Mouse (Mus musculus): Measurements from ENCODE around the gene Mapkapk2.

The Mapkapk2 gene

DNA sequence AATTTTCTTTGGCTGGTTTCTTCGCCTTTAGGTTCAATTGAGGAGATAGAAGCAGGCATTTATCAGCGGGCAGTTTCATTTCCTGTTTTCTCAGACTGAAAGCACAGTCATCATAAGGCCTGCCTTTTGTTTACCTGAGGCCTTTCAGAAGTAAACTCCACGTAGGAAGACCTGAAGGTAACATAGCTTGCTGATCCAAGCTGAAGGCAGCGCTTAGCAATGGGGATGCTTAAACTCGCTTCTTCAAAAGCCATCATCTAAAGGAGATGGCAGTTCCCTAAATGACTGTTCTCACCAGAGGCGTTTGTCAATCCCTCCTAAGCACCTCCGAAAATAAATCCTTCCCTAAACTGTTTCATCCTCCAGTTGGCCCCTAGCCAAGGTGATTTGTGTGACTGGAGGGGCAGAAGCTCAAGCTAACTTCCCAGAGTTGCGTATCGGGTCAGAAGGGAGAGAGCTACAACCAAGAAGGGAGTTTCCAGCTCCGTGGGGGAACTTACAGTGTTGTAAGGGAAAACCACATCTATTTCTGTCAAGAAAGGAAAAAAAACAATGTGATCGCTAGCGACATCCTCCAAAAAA, 13.0 kb upstream of the Mapkapk2 start:
- no peak for DNase-seq (ENCODE audit: low read depth, low spot score)

DNA sequence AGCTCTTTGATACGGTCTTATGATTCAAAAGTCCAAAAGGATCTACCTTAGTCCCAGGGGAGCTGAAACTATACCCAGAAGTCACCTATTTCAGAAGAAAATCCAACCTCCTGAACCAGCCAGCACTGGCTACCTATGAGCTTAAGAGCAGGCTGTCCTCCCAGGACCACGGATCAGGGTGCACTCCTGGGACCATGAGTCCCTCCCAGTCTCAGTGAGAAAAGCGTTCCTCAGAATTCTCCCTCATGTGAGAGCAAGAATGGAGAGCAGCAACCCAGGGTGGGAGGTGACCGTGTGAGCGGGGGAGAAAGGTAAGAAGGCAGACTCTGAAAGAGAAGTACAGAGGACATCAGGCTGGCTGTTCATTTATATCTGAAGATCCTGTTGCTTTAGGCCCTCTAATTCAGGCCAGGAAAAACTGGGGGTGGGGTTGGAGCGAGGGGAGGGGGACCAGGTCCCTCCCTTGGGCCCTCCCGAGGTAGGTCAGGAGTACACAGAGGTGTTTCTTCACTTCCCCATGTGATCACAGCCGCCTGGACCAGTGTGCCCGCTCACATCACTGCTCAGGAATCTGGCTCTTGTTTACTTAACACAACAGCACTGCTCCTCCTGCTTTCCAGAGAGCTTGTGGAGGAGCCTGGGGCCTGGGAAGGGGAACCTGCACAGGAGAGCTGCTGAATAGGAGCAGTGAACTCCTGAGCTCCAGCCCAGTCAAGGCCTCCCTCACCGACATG, 10.1 kb upstream of the Mapkapk2 start:
- DNase-seq (ENCODE audit: low read depth, low spot score) = no peak

DNA sequence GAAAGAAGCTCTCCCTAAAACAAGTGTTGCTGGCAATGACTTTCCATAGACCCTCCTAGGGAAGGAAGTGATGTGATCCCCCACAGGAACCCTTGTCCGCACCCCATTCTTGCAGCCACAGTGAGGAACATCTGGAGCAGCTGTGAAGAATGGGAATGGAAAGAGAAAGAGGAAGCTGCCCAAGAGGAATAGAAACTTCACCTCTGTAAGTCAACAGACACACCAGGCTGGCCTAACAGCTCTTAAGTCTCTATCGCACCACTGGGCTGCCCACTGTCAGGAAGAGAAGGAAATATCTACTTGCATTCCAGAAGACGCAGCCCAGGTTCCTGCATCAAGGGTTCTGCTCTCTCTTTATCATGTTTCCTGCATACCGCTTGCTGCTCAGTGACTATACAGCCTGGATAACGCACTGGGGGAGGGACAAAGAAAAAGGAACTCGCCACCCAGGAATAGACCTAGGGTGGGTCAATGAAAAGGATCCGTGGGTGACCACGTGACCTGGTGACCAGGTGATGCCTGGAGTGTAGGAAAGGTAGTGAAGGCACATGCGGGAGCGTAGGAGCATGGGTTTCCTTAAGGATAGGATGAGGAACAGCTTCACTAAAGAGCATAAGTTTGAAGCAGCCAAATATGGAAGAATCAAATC, 6.3 kb upstream of the Mapkapk2 start:
- DNase-seq (ENCODE audit: low read depth, low spot score) = no peak

GRCm38 (mm10) chr1:131100808-131101207, 3.2 kb upstream of the Mapkapk2 start:
- DNase-seq (ENCODE audit: low read depth, low spot score) = no peak

DNA sequence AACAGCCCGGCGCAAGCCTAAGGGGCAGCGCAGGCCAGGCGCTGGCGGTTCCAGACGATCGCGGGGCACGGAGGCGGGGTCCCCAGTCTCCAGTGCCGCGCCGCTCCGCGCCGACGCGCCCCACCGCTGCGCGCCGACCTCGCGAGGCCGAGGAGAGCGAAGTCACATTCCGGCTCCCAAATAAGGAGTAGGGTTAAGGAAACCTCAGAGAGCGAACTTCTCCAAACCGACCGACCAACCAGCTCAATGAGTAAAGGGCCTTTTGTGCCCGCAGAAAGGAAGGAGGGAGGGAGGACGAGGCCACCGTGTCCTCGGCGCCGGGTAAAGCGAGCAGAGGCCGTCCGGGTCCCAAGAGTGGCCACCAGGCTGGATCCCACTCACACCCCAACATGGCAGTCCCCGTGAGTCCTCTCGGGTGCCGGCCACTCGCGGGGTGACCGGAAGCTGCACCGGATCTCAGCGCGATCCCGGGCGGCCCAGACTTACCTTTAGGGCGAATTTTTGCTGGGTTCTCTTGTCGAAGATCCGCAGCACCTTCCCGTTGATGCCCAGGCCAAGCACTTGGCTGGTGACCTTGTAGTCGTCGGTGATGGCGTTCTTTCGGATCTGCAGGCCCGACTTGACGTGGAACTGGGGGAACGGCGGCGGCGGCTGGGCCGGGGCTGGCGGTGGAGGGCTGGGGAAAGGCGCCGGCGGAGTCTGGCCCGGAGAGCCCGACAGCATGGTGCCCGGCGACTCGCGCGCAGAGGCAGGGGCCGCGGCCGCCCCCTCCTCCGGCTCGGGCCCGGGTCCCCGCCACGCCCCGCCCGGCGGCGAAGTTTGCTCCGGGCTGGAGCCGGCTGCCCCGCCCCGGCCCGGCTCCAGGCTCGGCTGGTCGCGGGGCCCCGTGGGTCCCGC, 575 bp downstream of the Mapkapk2 start:
- DNase-seq (ENCODE audit: low read depth, low spot score) = peak; percentile 79

DNA sequence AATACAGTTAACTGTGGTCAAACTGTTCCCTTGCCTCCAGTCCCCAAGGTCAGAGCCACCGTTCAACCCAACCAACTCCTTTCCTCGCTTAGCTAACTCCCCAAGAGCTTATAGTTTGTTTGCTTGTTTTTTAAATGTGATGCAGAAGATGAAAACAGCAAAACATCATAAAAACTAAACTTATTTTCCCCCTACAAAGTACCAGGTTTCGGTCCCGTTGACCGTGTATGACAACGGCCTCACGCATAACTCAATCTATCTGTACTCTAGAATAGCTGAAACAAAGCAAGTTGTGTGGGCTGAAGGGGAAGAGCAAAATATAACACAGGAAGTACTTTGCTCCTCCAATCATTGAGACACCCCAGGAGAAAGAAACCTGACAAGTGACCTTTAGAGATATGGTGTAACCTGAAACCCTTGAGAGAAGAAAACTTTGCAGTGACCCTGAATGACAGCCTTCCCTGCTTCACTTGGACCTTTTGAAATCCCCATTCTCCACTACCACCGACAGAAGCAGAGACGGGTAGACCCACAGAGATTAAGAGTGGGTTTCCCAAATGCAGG, 1.4 kb downstream of the Mapkapk2 start:
- no peak for DNase-seq (ENCODE audit: low read depth, low spot score)

DNA sequence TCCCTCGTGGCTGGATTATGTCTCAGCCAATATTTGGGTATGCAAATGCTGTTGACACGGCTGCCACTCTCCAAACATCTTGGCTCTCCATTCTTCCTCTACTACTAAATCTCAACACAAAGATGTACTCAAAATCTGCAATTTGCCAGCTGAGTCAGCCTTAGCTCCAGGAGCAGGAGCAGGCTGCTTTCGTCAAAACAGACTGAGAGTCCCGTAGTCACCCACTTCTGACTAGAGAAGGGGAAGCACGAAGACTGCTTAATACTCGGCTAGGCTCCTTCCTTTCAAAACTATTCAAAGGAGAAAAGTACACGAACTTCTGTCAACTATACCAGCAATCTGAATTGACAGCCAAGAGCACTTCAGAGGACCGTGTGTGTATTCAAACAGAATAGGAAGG, 2.1 kb downstream of the Mapkapk2 start:
- DNase-seq (ENCODE audit: low read depth, low spot score) = no peak

DNA sequence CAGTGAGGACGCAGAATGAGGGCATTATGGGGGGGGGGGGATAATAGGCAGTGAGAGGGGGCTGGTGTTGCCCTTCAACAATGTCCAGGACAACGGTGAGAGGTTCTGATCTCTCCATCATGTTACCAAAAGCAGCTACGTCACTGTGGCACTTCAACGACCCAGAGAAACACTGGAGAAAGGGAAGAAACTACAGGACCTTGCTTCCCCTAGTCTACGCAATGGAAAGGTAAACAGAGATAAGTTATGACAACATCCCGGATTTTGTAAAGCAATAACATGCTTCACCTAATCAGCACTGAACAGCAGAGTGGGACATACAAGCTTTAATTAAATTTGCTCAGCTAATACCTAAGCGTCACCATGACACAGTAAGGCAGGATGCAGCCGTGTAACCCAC, 3.7 kb downstream of the Mapkapk2 start:
- no peak for DNase-seq (ENCODE audit: low read depth, low spot score)

DNA sequence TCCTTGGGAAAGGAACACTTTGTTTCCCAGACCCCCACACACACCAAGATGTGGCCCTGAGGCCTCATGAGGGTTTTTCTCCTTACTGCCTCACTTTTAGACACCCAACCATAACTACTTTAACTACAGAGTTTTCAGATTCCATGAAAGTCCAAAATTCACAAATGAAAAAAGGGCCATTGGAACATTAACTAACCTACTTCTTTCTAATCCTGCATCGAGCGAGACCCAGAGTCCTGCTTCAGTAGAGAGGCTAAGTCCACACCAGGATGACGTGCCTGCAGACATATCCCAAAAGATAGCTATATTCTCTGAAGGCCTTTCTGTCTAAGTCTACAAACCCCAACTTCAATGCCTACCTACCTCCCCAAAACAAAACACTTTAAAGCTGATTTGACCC, 4.8 kb downstream of the Mapkapk2 start:
- no peak for DNase-seq (ENCODE audit: low read depth, low spot score)

GRCm38 (mm10) chr1:131092173-131092572, 5.5 kb downstream of the Mapkapk2 start:
- no peak for DNase-seq (ENCODE audit: low read depth, low spot score)

- DNase-seq (ENCODE audit: low read depth, low spot score) = no peak
Observed at GRCm38 (mm10) chr1:131091481-131091880, 6.1 kb downstream of the Mapkapk2 start.

- no peak for DNase-seq (ENCODE audit: low read depth, low spot score)
Observed at GRCm38 (mm10) chr1:131090877-131091276, 6.7 kb downstream of the Mapkapk2 start.

- no peak for DNase-seq (ENCODE audit: low read depth, low spot score)
Observed at GRCm38 (mm10) chr1:131090261-131090660, 7.4 kb downstream of the Mapkapk2 start.

DNA sequence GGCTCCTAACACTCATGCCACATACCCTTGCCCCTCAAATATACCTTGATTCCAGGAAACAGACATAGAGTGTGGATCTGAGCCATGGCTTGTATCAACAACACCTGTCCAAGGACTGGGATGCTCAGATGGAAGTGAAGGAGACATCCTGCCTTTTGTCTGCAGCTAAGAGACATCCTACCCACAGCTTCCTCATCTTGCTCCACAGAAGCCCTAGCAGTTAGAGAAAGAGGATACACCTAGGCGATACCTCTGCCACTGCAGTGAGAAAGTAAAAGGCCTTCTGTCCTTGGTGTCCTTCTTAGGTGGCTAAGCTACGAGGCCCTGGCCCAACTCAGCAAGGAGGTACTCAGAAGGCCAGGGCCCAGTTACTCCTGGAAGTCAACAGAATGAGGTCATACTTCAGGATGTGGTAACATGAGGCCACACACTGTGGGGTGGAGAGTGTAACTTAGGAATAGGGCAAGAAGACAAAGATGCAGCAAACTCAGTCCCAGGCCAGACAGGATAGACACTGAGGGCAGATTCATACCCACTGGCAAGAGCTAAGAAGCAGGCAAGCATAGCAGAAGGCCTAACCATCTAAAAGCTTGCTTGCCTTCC, 8.0 kb downstream of the Mapkapk2 start:
- DNase-seq (ENCODE audit: low read depth, low spot score) = no peak

GRCm38 (mm10) chr1:131088547-131088946, 9.1 kb downstream of the Mapkapk2 start:
- no peak for DNase-seq (ENCODE audit: low read depth, low spot score)

DNA sequence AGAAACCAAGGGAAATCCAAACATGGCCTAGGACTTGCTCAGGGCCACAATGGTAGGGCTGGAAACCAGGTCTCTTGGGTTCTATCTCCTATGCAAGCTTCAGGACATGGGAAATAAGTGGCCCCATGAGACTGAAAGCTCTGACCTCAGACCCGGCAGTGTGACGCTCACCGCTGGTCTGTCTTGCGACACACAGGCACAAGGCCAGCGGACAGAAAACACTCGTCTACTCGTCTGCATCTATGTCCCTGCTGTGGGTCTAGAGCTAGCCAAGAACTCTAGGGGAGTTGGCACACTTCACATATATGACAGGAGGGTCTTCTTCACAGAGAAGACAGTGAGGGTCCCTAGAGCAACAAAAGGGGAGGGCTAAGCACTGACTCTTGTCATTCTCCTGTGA, 10.7 kb downstream of the Mapkapk2 start:
- no peak for DNase-seq (ENCODE audit: low read depth, low spot score)

DNA sequence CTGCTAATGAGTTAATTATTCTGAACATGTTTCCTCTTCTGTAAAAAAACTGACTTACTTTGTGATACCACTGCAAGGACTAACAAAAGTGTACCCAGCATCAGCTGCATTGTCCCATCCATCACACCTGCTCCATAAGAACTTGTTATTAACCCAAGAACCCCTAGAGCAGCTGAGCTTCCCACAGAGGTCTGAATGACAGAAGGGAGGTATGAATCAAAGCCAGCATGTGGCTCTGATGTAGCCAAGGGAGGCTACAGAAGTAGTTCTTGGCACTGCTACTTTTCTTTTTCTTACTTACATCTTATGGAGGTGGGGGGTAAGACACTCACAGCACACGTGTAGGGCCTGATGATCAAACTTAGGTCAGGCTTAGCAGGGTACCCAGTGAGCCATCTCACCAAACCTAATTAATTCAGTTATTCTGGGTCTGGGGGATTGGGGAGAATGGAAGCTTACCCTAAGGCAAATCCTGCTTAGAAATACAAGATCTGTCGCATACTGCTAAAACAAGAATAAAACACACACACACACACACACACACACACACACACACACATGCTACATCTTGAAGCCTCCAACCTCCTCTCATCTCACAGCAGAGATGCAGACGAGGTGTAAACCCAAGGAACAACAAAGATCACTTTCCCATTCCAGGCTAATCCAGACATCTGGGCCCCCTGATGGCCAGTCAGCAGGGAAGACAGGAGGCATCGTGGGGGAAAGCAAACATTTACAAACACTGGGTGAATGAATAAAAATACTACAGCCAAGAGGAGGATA, 11.5 kb downstream of the Mapkapk2 start:
- DNase-seq (ENCODE audit: low read depth, low spot score) = no peak

GRCm38 (mm10) chr1:131085272-131085671, 12.4 kb downstream of the Mapkapk2 start:
- DNase-seq (ENCODE audit: low read depth, low spot score) = no peak

GRCm38 (mm10) chr1:131084289-131084688, 13.3 kb downstream of the Mapkapk2 start:
- DNase-seq (ENCODE audit: low read depth, low spot score) = no peak

GRCm38 (mm10) chr1:131083609-131084008, 14.0 kb downstream of the Mapkapk2 start:
- DNase-seq (ENCODE audit: low read depth, low spot score) = no peak
